Mouse (Mus musculus): ENCODE results near the gene Xpc.

The Xpc gene

GRCm38 (mm10) chr6:91472868-91473804 is 42.6 kb downstream of the Xpc start, which contains the start of the genes Chchd4 and Tmem43:
TSS of gene Chchd4 (minus strand) at chr6:91473546.
TSS of gene Tmem43 (plus strand) at chr6:91473703.
- DNase-seq (ENCODE audit: low read depth, low spot score): peak; percentile 100

GRCm38 (mm10) chr6:91472319-91472718 is 43.4 kb downstream of the Xpc start:
- peak; percentile 63 for DNase-seq (ENCODE audit: low read depth, low spot score)

- peak; percentile 27 for DNase-seq (ENCODE audit: low read depth, low spot score)
Measured at GRCm38 (mm10) chr6:91471427-91471826, 44.3 kb downstream of the Xpc start.

GRCm38 (mm10) chr6:91470712-91471111 is 45.0 kb downstream of the Xpc start:
- no peak for DNase-seq (ENCODE audit: low read depth, low spot score)

GRCm38 (mm10) chr6:91467106-91467505 is 48.6 kb downstream of the Xpc start:
- DNase-seq (ENCODE audit: low read depth, low spot score): no peak

GRCm38 (mm10) chr6:91465756-91466155 is 49.9 kb downstream of the Xpc start:
- no peak for DNase-seq (ENCODE audit: low read depth, low spot score)

- DNase-seq (ENCODE audit: low read depth, low spot score): peak; percentile 56
Measured at GRCm38 (mm10) chr6:91459471-91459870, 56.2 kb downstream of the Xpc start.

- no peak for DNase-seq (ENCODE audit: low read depth, low spot score)
Measured at GRCm38 (mm10) chr6:91454546-91454945, 61.1 kb downstream of the Xpc start.

GRCm38 (mm10) chr6:91452056-91452455 is 63.6 kb downstream of the Xpc start:
- DNase-seq (ENCODE audit: low read depth, low spot score): no peak

GRCm38 (mm10) chr6:91449472-91450225 is 66.0 kb downstream of the Xpc start:
- DNase-seq (ENCODE audit: low read depth, low spot score): no peak

GRCm38 (mm10) chr6:91445316-91445715 is 70.4 kb downstream of the Xpc start:
- no peak for DNase-seq (ENCODE audit: low read depth, low spot score)

GRCm38 (mm10) chr6:91441145-91441662 is 74.5 kb downstream of the Xpc start:
- no peak for DNase-seq (ENCODE audit: low read depth, low spot score)

GRCm38 (mm10) chr6:91440474-91441144 is 75.1 kb downstream of the Xpc start:
- peak; percentile 97 for DNase-seq (ENCODE audit: low read depth, low spot score)
